Mouse (Mus musculus) brain, embryonic 18.5 days (tissue): ENCODE data around the gene Foxo1.

Experiments
- DNase-seq: peaks from one replicate; pipeline ENCODE4 v3.0.0-alpha.2; 2012; ENCODE audit warnings: low read depth, low spot score

Foxo1 gene

GRCm38 (mm10) chr3:52364576-52364975, 96.4 kb downstream of the Foxo1 start:
- no peak for DNase-seq

GRCm38 (mm10) chr3:52369204-52369603, 101.1 kb downstream of the Foxo1 start:
- DNase-seq: no peak

GRCm38 (mm10) chr3:52369881-52370428, 101.8 kb downstream of the Foxo1 start:
- no peak for DNase-seq

- DNase-seq: no peak
Measured at GRCm38 (mm10) chr3:52376974-52377373, 108.8 kb downstream of the Foxo1 start.

GRCm38 (mm10) chr3:52383351-52383750, 115.2 kb downstream of the Foxo1 start:
- DNase-seq: no peak

GRCm38 (mm10) chr3:52386343-52386742, 118.2 kb downstream of the Foxo1 start:
- no peak for DNase-seq

GRCm38 (mm10) chr3:52390321-52390720, 122.2 kb downstream of the Foxo1 start:
- no peak for DNase-seq

- DNase-seq: no peak
Measured at GRCm38 (mm10) chr3:52390766-52391665, 122.9 kb downstream of the Foxo1 start.

- DNase-seq: no peak
Measured at GRCm38 (mm10) chr3:52391897-52392296, 123.8 kb downstream of the Foxo1 start.

GRCm38 (mm10) chr3:52392521-52392920, 124.4 kb downstream of the Foxo1 start:
- no peak for DNase-seq

- DNase-seq: no peak
Measured at GRCm38 (mm10) chr3:52393171-52393570, 125.0 kb downstream of the Foxo1 start.

- DNase-seq: no peak
Measured at GRCm38 (mm10) chr3:52396121-52396731, 128.1 kb downstream of the Foxo1 start.

GRCm38 (mm10) chr3:52396951-52397615, 128.9 kb downstream of the Foxo1 start:
- DNase-seq: no peak

GRCm38 (mm10) chr3:52397961-52398360, 129.8 kb downstream of the Foxo1 start:
- DNase-seq: no peak

- DNase-seq: no peak
Measured at GRCm38 (mm10) chr3:52400284-52401161, 132.4 kb downstream of the Foxo1 start.

- DNase-seq: peak; percentile 26
Measured at GRCm38 (mm10) chr3:52401162-52401928, 133.2 kb downstream of the Foxo1 start.
